In genomic region chr9:15175866-15176265, GRCm38 (mm10) we compare ENCODE assay signal across 17 mouse cellular contexts.
"Had no signal": no experiment of that assay in that cellular context is flagged by ENCODE, and none has a peak within 500 bp of the region (broad histone marks: within the 10 kb centered on the region; RNA-seq: fewer than 3 reads in every experiment).

No protein-coding gene starts in this region.

- H3K4me2 ChIP-seq: lung, embryonic 14.5 days; midbrain, embryonic 12.5 days; neural tube, embryonic 13.5 days; neural tube, embryonic 15.5 days had no signal

- ATAC-seq: midbrain, embryonic 16.5 days had no signal

- H3K4me3 ChIP-seq: midbrain, embryonic 10.5 days; midbrain, embryonic 12.5 days; neural tube, embryonic 13.5 days; neural tube, embryonic 15.5 days had no signal

- H3K27me3 ChIP-seq: midbrain, embryonic 12.5 days; neural tube, embryonic 13.5 days; neural tube, embryonic 15.5 days had no signal

- H3K9ac ChIP-seq: lung, embryonic 14.5 days; midbrain, embryonic 12.5 days; neural tube, embryonic 13.5 days; neural tube, embryonic 15.5 days had no signal

- H3K36me3 ChIP-seq: midbrain, embryonic 10.5 days; midbrain, embryonic 12.5 days; neural tube, embryonic 13.5 days; neural tube, embryonic 15.5 days had no signal

- DNase-seq: lung, adult 18-20 months; lung, embryonic 14.5 days; lung, postnatal 10 days; lung, postnatal 4 days; midbrain, embryonic 14.5 days; retina, postnatal 1 day; right cerebral cortex, postnatal 25 days; right cerebral cortex, postnatal 4 days; spleen, adult 18-20 months; thymus, adult 2 months; thymus, postnatal 25 days; thymus, postnatal 4 days had no signal

- H3K9me3 ChIP-seq: midbrain, embryonic 10.5 days; midbrain, embryonic 12.5 days; neural tube, embryonic 13.5 days; neural tube, embryonic 15.5 days had no signal

- H3K4me1 ChIP-seq: midbrain, embryonic 10.5 days; midbrain, embryonic 12.5 days; neural tube, embryonic 13.5 days; neural tube, embryonic 15.5 days had no signal

- H3K27ac ChIP-seq: midbrain, embryonic 10.5 days; midbrain, embryonic 12.5 days; neural tube, embryonic 13.5 days; neural tube, embryonic 15.5 days had no signal
